Mouse (Mus musculus): ENCODE measurements around the gene C8g.

C8g gene

DNA sequence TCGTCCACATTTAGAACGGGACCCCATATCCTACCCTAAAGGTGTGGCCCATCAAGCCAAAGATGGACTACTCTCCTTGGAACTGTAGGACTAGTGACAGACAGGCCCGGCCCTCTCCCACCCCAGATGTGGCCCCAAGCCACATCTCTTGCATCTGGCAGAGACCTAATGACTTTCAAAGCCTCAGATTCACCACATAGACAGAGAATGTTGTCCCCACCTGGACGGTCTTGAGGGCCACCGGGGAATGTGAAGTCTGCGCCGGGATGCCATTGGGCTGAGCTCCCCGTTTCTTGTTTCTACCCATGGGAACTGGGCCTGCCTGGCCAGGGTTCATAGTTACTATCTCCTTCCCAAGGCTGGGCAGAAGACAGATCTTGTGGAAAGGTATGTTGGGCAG lies 24.0 kb downstream of the C8g start:
- in situ Hi-C loops (cut with MboI; ENCODE audit: low pct_unique_long_range_greater_than_20kb in 1 of 2, low sequenced_read_pairs in 2 of 2, unreplicated experiment in 1 of 2), result loop anchor here in 1 of 2 experiments (5.0 kb wide), 1 partner anchor 45 kb away; no protein-coding TSS in a partner anchor

- in situ Hi-C loops (cut with MboI; ENCODE audit: low pct_unique_long_range_greater_than_20kb in 1 of 2, low sequenced_read_pairs in 2 of 2, unreplicated experiment in 1 of 2), result no loop called here
These were observed 29.0 kb downstream of the C8g start for GRCm38 (mm10) chr2:25472550-25472949.

GRCm38 (mm10) chr2:25469969-25470368 lies 31.6 kb downstream of the C8g start, which contains the start of gene Ptgds:
TSS of gene Ptgds (minus strand) at chr2:25470046.
- in situ Hi-C loops (cut with MboI; ENCODE audit: low pct_unique_long_range_greater_than_20kb in 1 of 2, low sequenced_read_pairs in 2 of 2, unreplicated experiment in 1 of 2), result no loop called here

GRCm38 (mm10) chr2:25468962-25469915 lies 32.3 kb downstream of the C8g start:
- in situ Hi-C loops (cut with MboI; ENCODE audit: low pct_unique_long_range_greater_than_20kb in 1 of 2, low sequenced_read_pairs in 2 of 2, unreplicated experiment in 1 of 2), result no loop called here

GRCm38 (mm10) chr2:25467606-25468303 lies 33.8 kb downstream of the C8g start:
- in situ Hi-C loops (cut with MboI; ENCODE audit: low pct_unique_long_range_greater_than_20kb in 1 of 2, low sequenced_read_pairs in 2 of 2, unreplicated experiment in 1 of 2), result no loop called here

- in situ Hi-C loops (cut with MboI; ENCODE audit: low pct_unique_long_range_greater_than_20kb in 1 of 2, low sequenced_read_pairs in 2 of 2, unreplicated experiment in 1 of 2), result no loop called here
These were observed 35.5 kb downstream of the C8g start for GRCm38 (mm10) chr2:25465816-25466635.

- in situ Hi-C loops (cut with MboI; ENCODE audit: low pct_unique_long_range_greater_than_20kb in 1 of 2, low sequenced_read_pairs in 2 of 2, unreplicated experiment in 1 of 2), result no loop called here
These were observed 36.3 kb downstream of the C8g start for GRCm38 (mm10) chr2:25465256-25465655.

DNA sequence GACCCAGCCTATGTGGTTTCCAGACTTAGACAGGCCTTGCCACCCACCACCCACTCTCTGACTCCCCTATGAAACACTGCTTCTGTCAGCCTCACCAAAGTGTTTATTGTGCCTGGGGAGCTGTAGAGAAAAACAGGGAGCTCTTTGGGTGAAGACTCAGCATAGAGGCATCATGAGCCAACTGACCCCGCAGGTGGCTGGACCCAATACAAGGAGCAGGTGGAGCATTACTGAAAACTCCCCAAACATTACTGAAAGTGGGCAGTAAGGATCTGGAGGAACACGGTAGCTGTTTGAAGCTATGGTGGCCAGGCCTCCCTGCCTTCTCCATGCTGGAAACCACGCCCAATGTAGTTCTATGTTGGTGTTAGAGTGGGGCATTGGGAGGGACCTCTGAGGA lies 37.9 kb downstream of the C8g start:
- in situ Hi-C loops (cut with MboI; ENCODE audit: low pct_unique_long_range_greater_than_20kb in 1 of 2, low sequenced_read_pairs in 2 of 2, unreplicated experiment in 1 of 2), result no loop called here

DNA sequence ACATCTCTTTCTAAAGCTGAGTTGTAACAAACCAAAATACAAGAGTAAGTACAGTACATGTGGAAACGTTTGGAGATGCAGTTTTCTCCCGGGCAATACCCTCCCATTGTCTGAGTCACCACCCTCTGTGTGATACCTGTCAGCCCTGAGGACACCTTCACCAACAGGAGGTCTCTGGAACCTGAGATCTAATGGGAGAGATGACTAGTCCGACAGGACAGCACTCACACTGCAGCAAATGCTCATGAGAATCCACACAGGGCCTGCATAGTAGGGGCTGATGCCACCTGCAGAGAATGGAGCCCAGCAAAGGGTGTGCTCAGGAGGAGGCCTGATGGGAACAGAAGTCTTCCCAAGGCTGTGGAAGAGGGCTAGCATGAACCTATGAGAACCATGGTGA lies 40.1 kb downstream of the C8g start:
- in situ Hi-C loops (cut with MboI; ENCODE audit: low pct_unique_long_range_greater_than_20kb in 1 of 2, low sequenced_read_pairs in 2 of 2, unreplicated experiment in 1 of 2), result no loop called here

- in situ Hi-C loops (cut with MboI; ENCODE audit: low pct_unique_long_range_greater_than_20kb in 1 of 2, low sequenced_read_pairs in 2 of 2, unreplicated experiment in 1 of 2), result no loop called here
These were observed 40.8 kb downstream of the C8g start, which contains the start of gene Paxx for GRCm38 (mm10) chr2:25460551-25461309. TSS of gene Paxx (minus strand) at chr2:25461094.

GRCm38 (mm10) chr2:25460135-25460534 lies 41.4 kb downstream of the C8g start:
- in situ Hi-C loops (cut with MboI; ENCODE audit: low pct_unique_long_range_greater_than_20kb in 1 of 2, low sequenced_read_pairs in 2 of 2, unreplicated experiment in 1 of 2), result no loop called here

- in situ Hi-C loops (cut with MboI; ENCODE audit: low pct_unique_long_range_greater_than_20kb in 1 of 2, low sequenced_read_pairs in 2 of 2, unreplicated experiment in 1 of 2), result no loop called here
These were observed 42.6 kb downstream of the C8g start for GRCm38 (mm10) chr2:25458911-25459310.

DNA sequence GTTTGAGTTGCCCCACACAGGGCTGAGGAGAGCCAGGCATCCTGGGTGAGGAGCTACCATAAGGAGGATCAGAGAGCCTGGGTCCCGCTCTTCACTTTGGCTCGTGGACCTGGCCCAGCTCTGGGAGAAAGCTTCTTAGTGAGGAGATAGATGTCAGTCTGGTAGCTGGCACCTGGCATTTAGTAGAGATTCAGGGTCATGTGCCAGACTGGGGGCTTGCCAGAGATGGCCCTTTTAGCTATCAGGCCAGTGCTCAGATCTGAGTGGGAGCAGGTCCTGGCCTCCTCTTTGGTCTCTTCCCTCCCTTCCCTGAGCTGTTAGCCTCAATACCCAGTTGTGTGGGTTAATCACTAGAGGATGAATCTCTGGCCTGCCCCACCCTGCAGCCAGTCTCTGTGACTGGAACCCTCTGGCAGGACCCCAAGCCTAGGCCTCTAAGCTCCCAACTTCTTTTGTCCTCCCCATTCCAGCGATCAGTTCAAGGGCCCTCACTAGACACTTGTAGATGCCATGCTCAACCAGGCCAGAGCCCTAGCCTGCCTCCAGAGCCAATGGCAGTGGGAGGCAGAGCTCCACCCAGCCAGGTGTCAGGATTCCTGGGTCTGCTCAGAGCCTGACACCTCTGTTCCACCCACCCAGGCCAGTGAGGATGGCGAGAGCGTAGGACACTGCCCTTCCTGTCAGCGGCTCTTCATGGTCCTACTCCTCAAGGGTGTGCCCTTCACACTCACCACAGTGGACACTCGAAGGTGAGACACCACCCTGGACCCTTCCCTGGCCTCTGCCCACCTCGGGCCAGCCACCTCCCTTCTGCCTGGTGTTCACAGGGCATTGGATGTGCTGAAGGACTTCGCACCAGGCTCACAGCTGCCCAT lies 44.3 kb downstream of the C8g start:
- in situ Hi-C loops (cut with MboI; ENCODE audit: low pct_unique_long_range_greater_than_20kb in 1 of 2, low sequenced_read_pairs in 2 of 2, unreplicated experiment in 1 of 2), result no loop called here

- in situ Hi-C loops (cut with MboI; ENCODE audit: low pct_unique_long_range_greater_than_20kb in 1 of 2, low sequenced_read_pairs in 2 of 2, unreplicated experiment in 1 of 2), result no loop called here
These were observed 45.1 kb downstream of the C8g start, which contains the start of gene Clic3 for GRCm38 (mm10) chr2:25456205-25456953. TSS of gene Clic3 (plus strand) at chr2:25456838.

- in situ Hi-C loops (cut with MboI; ENCODE audit: low pct_unique_long_range_greater_than_20kb in 1 of 2, low sequenced_read_pairs in 2 of 2, unreplicated experiment in 1 of 2), result no loop called here
These were observed 48.6 kb downstream of the C8g start for GRCm38 (mm10) chr2:25452951-25453350.

- in situ Hi-C loops (cut with MboI; ENCODE audit: low pct_unique_long_range_greater_than_20kb in 1 of 2, low sequenced_read_pairs in 2 of 2, unreplicated experiment in 1 of 2), result no loop called here
These were observed 50.5 kb downstream of the C8g start for GRCm38 (mm10) chr2:25450853-25451647.

All from mouse embryonic stem cell (cell line).